Mouse (Mus musculus) ovary, postnatal 10 days (tissue): ENCODE data around the gene Ocel1.
A peak's percentile ranks its signal among the peaks of the same experiment; 100 is the strongest.

ENCODE experiments used
- DNase-seq: peaks from one replicate; pipeline ENCODE4 v3.0.0; 2022; ENCODE audit warnings: low spot score

Ocel1 gene

DNA sequence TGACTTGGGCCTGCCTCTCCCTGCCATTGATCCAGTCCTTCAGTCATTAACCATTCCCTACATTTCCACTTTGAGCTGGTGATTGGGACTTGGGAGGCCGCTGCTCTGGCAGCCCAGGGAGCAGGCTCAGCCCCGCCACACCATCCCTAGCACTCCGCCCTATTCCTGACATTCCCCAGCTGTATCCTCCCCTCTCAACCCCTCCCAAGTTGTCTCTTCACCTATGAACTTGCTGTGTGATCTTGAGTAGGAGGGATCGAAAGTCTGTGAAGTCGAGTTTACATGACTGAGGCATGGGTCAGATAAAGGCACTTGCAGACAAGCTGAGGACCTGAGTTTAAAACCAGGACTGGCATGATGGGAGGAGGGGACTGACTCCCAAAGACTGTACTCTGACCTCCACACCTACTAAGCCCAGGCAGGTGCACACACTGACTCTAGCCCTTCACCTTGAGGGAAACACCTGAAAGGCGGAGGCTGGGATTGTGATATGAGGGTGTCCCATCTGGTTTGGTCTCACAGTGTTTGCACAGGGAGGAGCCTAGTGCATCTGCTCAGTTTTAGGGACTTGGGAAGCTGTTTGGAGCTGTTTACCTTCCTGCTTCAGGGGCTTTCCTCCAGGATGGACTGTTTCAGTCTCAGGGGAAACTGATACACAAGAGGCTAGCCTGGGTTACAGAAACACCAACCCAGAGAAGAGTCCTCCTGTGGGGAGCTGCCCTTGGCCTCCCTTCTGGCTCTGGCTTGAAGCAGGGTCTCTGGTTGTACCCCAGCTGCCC is 32.2 kb downstream of the Ocel1 start:
- DNase-seq, result no peak

GRCm38 (mm10) chr8:71404011-71404410 is 32.9 kb downstream of the Ocel1 start:
- no peak for DNase-seq

DNA sequence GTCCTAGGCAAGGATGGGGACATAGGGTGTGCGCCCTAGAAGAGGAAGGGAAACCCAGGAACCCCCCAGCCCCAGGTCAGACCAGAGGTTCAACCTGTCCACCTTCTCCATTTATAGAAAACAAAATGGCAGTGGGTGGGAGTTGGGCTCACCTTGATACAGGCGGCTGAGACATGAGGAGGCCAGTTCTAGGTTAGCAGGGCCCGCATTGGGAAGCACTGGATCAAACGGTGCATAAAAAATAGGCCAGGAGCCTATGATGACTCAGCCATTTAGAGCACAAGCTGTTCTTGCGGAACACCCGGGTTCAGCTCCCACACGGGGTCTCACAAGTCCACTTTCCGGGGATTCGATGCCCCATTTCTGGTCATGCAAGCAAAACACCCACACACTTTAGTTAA is 33.9 kb downstream of the Ocel1 start:
- no peak for DNase-seq

- DNase-seq, result peak; percentile 97
Measured at GRCm38 (mm10) chr8:71405401-71406098, 34.5 kb downstream of the Ocel1 start, which contains the start of gene Ankle1. Gene Ankle1 (plus strand): TSS chr8:71406010.

GRCm38 (mm10) chr8:71406099-71407015 is 35.3 kb downstream of the Ocel1 start:
- no peak for DNase-seq

- DNase-seq, result no peak
Measured at GRCm38 (mm10) chr8:71407441-71407840, 36.3 kb downstream of the Ocel1 start.

GRCm38 (mm10) chr8:71408231-71408630 is 37.1 kb downstream of the Ocel1 start:
- DNase-seq, result no peak

GRCm38 (mm10) chr8:71411535-71412273 is 40.6 kb downstream of the Ocel1 start:
- no peak for DNase-seq

- DNase-seq, result no peak
Measured at GRCm38 (mm10) chr8:71422121-71422520, 51.0 kb downstream of the Ocel1 start.
